Mouse (Mus musculus): ENCODE data around the gene Olfr643. TPM values are rescaled to one million over a fixed set of nuclear protein-coding genes. Genes with fewer than 3 reads are reported as not detected.
"Not testable (repeated sequence)": the region's sequence is repeated elsewhere in the genome, so short reads cannot be mapped to it uniquely, and the experiment has no call there.

Gene Olfr643
- polyA plus RNA-seq, 1 experiment from 2014 or later, result not detected

DNA sequence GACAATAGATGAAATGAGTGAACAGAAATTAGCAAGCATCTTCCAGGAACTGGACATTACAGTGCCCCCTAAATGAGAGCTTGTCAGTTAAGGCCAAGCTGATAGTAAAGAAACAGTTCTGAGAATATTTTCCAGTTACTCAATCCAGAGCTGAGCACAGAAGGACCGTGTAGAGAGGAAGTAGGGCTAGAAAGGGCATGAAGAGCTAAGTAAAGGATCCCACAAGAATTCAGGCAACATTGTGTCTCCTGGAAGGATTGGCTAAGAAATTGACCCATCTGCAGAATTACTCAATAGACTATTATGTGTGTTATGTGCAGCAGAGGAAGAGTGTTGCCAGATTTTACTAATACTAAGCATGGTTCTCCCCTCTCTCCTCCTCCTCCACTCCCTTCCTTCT is 165.4 kb downstream of the Olfr643 start:
- Histone ChIP-seq H3K4me1 (replicated peaks; ENCODE audit: control insufficient read depth, insufficient read depth, low read length) (no peaks in the 10 kb centered on the region), H3K9ac (ENCODE audit: low read depth, low read length) (no peak overlapping the region), H3K27me3 (replicated peaks; ENCODE audit: control insufficient read depth, insufficient read depth, low read length) (no peaks in the 10 kb centered on the region), H3K4me3 (ENCODE audit: low read depth, low read length) (no peak overlapping the region), H3K4me2 (replicated peaks; ENCODE audit: low read depth) (no peak overlapping the region), H3K9me3 (ENCODE audit: control insufficient read depth) (no peaks in the 10 kb centered on the region), H3K27ac (ENCODE audit: low read depth, low read length) (no peak overlapping the region), H3K36me3 (ENCODE audit: control insufficient read depth, insufficient read depth) (no peaks in the 10 kb centered on the region)
- TF ChIP-seq CTCF (IDR thresholded peaks at IDR 0.05; ENCODE audit: low read depth), result no peak
- 41% methylated on average over 1 of the region's 1 CpGs for WGBS
- ATAC-seq, result no peak

DNA sequence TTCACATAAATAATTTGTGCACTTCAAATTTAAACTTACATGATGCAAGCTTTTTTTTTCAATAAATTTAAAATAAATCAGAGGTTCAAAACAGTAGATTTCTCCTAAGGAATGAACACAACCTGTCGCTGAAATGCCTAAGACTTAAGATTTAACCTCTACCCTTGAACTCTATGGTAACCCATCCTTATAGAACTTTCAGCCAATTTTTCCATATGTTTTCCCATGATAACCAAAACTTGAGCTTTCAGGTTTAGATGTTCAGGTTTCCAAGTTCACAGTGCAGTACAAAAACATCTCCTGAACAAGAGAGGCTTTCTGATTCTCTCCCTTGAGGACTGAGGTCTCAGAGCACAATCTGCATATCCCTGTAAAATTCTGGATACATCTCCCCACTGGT is 166.4 kb downstream of the Olfr643 start, which contains the start of gene Olfr635:
TSS of gene Olfr635 (plus strand) at position 301 of the 400 bp plus-strand sequence.
- H3K27me3 ChIP-seq (replicated peaks; ENCODE audit: control insufficient read depth, insufficient read depth, low read length), result no peaks in the 10 kb centered on the region
- no peak for TF ChIP-seq CTCF (IDR thresholded peaks at IDR 0.05; ENCODE audit: low read depth)
- ATAC-seq, result no peak
- H3K4me1 ChIP-seq (replicated peaks; ENCODE audit: control insufficient read depth, insufficient read depth, low read length), result no peaks in the 10 kb centered on the region
- no peaks in the 10 kb centered on the region for H3K9me3 ChIP-seq (ENCODE audit: control insufficient read depth)
- WGBS, result 71% methylated on average over 1 of the region's 1 CpGs
- H3K36me3 ChIP-seq (ENCODE audit: control insufficient read depth, insufficient read depth), result no peaks in the 10 kb centered on the region
- no peak within 1 kb of the TSS for H3K4me3 ChIP-seq (ENCODE audit: low read depth, low read length)
- H3K27ac ChIP-seq (ENCODE audit: low read depth, low read length), result no peak within 1 kb of the TSS
- H3K4me2 ChIP-seq (replicated peaks; ENCODE audit: low read depth), result no peak within 1 kb of the TSS
- H3K9ac ChIP-seq (ENCODE audit: low read depth, low read length), result no peak within 1 kb of the TSS

GRCm38 (mm10) chr7:103966873-103967272 is 170.3 kb downstream of the Olfr643 start:
- H3K4me2 ChIP-seq (replicated peaks; ENCODE audit: low read depth); H3K4me3 ChIP-seq (ENCODE audit: low read depth, low read length); H3K27ac ChIP-seq (ENCODE audit: low read depth, low read length); H3K27me3 ChIP-seq (replicated peaks; ENCODE audit: control insufficient read depth, insufficient read depth, low read length); H3K9me3 ChIP-seq (ENCODE audit: control insufficient read depth); H3K36me3 ChIP-seq (ENCODE audit: control insufficient read depth, insufficient read depth); ATAC-seq; H3K4me1 ChIP-seq (replicated peaks; ENCODE audit: control insufficient read depth, insufficient read depth, low read length); H3K9ac ChIP-seq (ENCODE audit: low read depth, low read length): not testable (repeated sequence)
- 96% methylated on average over 22 of the region's 22 CpGs for WGBS

Other genes starting within 250 kb of the Olfr643 start
- not detected in 2 replicates for gene Olfr64, start 242.9 kb downstream of the Olfr643 start, polyA plus RNA-seq (2015; fragmentation: Nextera tagmentation; extraction: Ambion mirVana)
- not detected in 2 replicates for gene Olfr65, start 233.9 kb downstream of the Olfr643 start, polyA plus RNA-seq (2015; fragmentation: Nextera tagmentation; extraction: Ambion mirVana)
- gene Olfr631, start 208.6 kb downstream of the Olfr643 start, polyA plus RNA-seq (2015; fragmentation: Nextera tagmentation; extraction: Ambion mirVana), result not detected in 2 replicates
- gene Olfr632, start 203.1 kb downstream of the Olfr643 start, polyA plus RNA-seq (2015; fragmentation: Nextera tagmentation; extraction: Ambion mirVana), result not detected in 2 replicates
- gene Olfr633, start 193.0 kb downstream of the Olfr643 start, polyA plus RNA-seq (2015; fragmentation: Nextera tagmentation; extraction: Ambion mirVana), result not detected in 2 replicates
- not detected in 2 replicates for gene Olfr635, start 166.3 kb downstream of the Olfr643 start, polyA plus RNA-seq (2015; fragmentation: Nextera tagmentation; extraction: Ambion mirVana)
- not detected in 2 replicates for gene Olfr638, start 138.7 kb downstream of the Olfr643 start, polyA plus RNA-seq (2015; fragmentation: Nextera tagmentation; extraction: Ambion mirVana)
- not detected in 2 replicates for gene Olfr639, start 120.1 kb downstream of the Olfr643 start, polyA plus RNA-seq (2015; fragmentation: Nextera tagmentation; extraction: Ambion mirVana)
- not detected in 2 replicates for gene Olfr640, start 111.8 kb downstream of the Olfr643 start, polyA plus RNA-seq (2015; fragmentation: Nextera tagmentation; extraction: Ambion mirVana)
- not detected in 2 replicates for gene Olfr641, start 102.0 kb downstream of the Olfr643 start, polyA plus RNA-seq (2015; fragmentation: Nextera tagmentation; extraction: Ambion mirVana)
- gene Olfr642, start 84.7 kb downstream of the Olfr643 start, polyA plus RNA-seq (2015; fragmentation: Nextera tagmentation; extraction: Ambion mirVana), result not detected in 2 replicates
- gene 4930516K23Rik, start 76.0 kb downstream of the Olfr643 start, polyA plus RNA-seq (2015; fragmentation: Nextera tagmentation; extraction: Ambion mirVana), result not detected in 2 replicates
- gene Olfr644, start 65.5 kb downstream of the Olfr643 start, polyA plus RNA-seq (2015; fragmentation: Nextera tagmentation; extraction: Ambion mirVana), result not detected in 2 replicates
- not detected in 2 replicates for gene Olfr645, start 51.9 kb downstream of the Olfr643 start, polyA plus RNA-seq (2015; fragmentation: Nextera tagmentation; extraction: Ambion mirVana)
- gene Olfr646, start 32.5 kb downstream of the Olfr643 start, polyA plus RNA-seq (2015; fragmentation: Nextera tagmentation; extraction: Ambion mirVana), result not detected in 2 replicates
- not detected in 2 replicates for gene Ubqln5, start 7.6 kb downstream of the Olfr643 start, polyA plus RNA-seq (2015; fragmentation: Nextera tagmentation; extraction: Ambion mirVana)
- gene Ubqln3, start 5.9 kb upstream of the Olfr643 start, polyA plus RNA-seq (2015; fragmentation: Nextera tagmentation; extraction: Ambion mirVana), result not detected in 2 replicates
- gene Ubqlnl, start 13.2 kb upstream of the Olfr643 start, polyA plus RNA-seq (2015; fragmentation: Nextera tagmentation; extraction: Ambion mirVana), result not detected in 2 replicates
- gene Olfm5, start 27.4 kb upstream of the Olfr643 start, polyA plus RNA-seq (2015; fragmentation: Nextera tagmentation; extraction: Ambion mirVana), result not detected in 2 replicates
- gene Olfr648, start 46.0 kb upstream of the Olfr643 start, polyA plus RNA-seq (2015; fragmentation: Nextera tagmentation; extraction: Ambion mirVana), result 0.08 and 0.09 TPM in 2 replicates
- not detected in 2 replicates for gene Olfr649, start 58.6 kb upstream of the Olfr643 start, polyA plus RNA-seq (2015; fragmentation: Nextera tagmentation; extraction: Ambion mirVana)
- gene Trim6, start 81.4 kb upstream of the Olfr643 start, polyA plus RNA-seq (2015; fragmentation: Nextera tagmentation; extraction: Ambion mirVana), result 0.44 and 0.55 TPM in 2 replicates
- gene Trim34a, start 107.1 kb upstream of the Olfr643 start, polyA plus RNA-seq (2015; fragmentation: Nextera tagmentation; extraction: Ambion mirVana), result 6.0 and 6.2 TPM in 2 replicates
- gene Trim5, start 150.7 kb upstream of the Olfr643 start, polyA plus RNA-seq (2015; fragmentation: Nextera tagmentation; extraction: Ambion mirVana), result 1.6 TPM in 2 replicates
- gene Trim12a, start 178.1 kb upstream of the Olfr643 start, polyA plus RNA-seq (2015; fragmentation: Nextera tagmentation; extraction: Ambion mirVana), result 23.8 and 26.3 TPM in 2 replicates
- 0.16 and 0.22 TPM in 2 replicates for gene Trim34b, start 192.1 kb upstream of the Olfr643 start, polyA plus RNA-seq (2015; fragmentation: Nextera tagmentation; extraction: Ambion mirVana)
- gene Trim12c, start 216.0 kb upstream of the Olfr643 start, polyA plus RNA-seq (2015; fragmentation: Nextera tagmentation; extraction: Ambion mirVana), result 4.8 and 5.0 TPM in 2 replicates
- gene Trim30b, start 232.5 kb upstream of the Olfr643 start, polyA plus RNA-seq (2015; fragmentation: Nextera tagmentation; extraction: Ambion mirVana), result 0.23 and 0.24 TPM in 2 replicates

Data from intestine, postnatal 0 days (tissue).